Mouse (Mus musculus): ENCODE measurements around the gene Tle6. TPM values are rescaled to one million over a fixed set of nuclear protein-coding genes. Genes with fewer than 3 reads are reported as not detected.
A peak's percentile ranks its signal among the peaks of the same experiment; 100 is the strongest.

The Tle6 gene
- total and polyA plus RNA-seq, 3 experiments: 17.5 to 49.5 (median 44.3) TPM

GRCm38 (mm10) chr10:81636338-81636737, 35.5 kb upstream of the Tle6 start:
- DNase-seq (ENCODE audit: low spot score): no peak
- Histone ChIP-seq H3K27me3 (ENCODE audit: insufficient read depth, low read length) (peaks cover 8% of the 10 kb centered on the region; the same call in 1 of the 2 replicates), H3K4me3 (ENCODE audit: low read depth, low read length) (no peak overlapping the region), H3K9me3 (replicated peaks) (no peaks in the 10 kb centered on the region), H3K4me1 (ENCODE audit: insufficient read depth, low read depth, low read length) (peaks cover 43% of the 10 kb centered on the region), H3K36me3 (replicated peaks) (peaks cover 33% of the 10 kb centered on the region)
- ATAC-seq (ENCODE audit: extremely low read depth, insufficient number of reproducible peaks, low FRiP score, poor library complexity, severe bottlenecking): no peak
- TF ChIP-seq TAL1 (conservative IDR thresholded peaks at IDR 0.05; ENCODE audit: low read depth, low read length): no peak
- TF ChIP-seq CTCF (IDR thresholded peaks at IDR 0.05; ENCODE audit: low read depth, low read length): no peak
- TF ChIP-seq POLR2AphosphoS5 (IDR thresholded peaks at IDR 0.05; ENCODE audit: insufficient replicate concordance, low read depth, low read length): no peak
- no peak for TF ChIP-seq GATA1 (IDR thresholded peaks at IDR 0.05; ENCODE audit: borderline replicate concordance, low read length)
- no peak for TF ChIP-seq GATA2 (IDR thresholded peaks at IDR 0.05; ENCODE audit: borderline replicate concordance, low read depth, low read length)

GRCm38 (mm10) chr10:81633253-81634099, 32.6 kb upstream of the Tle6 start:
- DNase-seq (ENCODE audit: low spot score) (peak; percentile 97), ATAC-seq (ENCODE audit: extremely low read depth, insufficient number of reproducible peaks, low FRiP score, poor library complexity, severe bottlenecking) (peak; percentile 97)
- H3K9me3 ChIP-seq (replicated peaks): no peaks in the 10 kb centered on the region
- H3K27me3 ChIP-seq (ENCODE audit: insufficient read depth, low read length): peaks cover 8% of the 10 kb centered on the region; the same call in 1 of the 2 replicates
- H3K4me3 ChIP-seq (ENCODE audit: low read depth, low read length): peak overlapping the region; percentile 70
- no peak for TF ChIP-seq POLR2AphosphoS5 (IDR thresholded peaks at IDR 0.05; ENCODE audit: insufficient replicate concordance, low read depth, low read length)
- no peak for TF ChIP-seq CTCF (IDR thresholded peaks at IDR 0.05; ENCODE audit: low read depth, low read length)
- no peak for TF ChIP-seq GATA1 (IDR thresholded peaks at IDR 0.05; ENCODE audit: borderline replicate concordance, low read length)
- TF ChIP-seq GATA2 (IDR thresholded peaks at IDR 0.05; ENCODE audit: borderline replicate concordance, low read depth, low read length): no peak
- no peak for TF ChIP-seq TAL1 (conservative IDR thresholded peaks at IDR 0.05; ENCODE audit: low read depth, low read length)
- peaks cover 52% of the 10 kb centered on the region for H3K4me1 ChIP-seq (ENCODE audit: insufficient read depth, low read depth, low read length)
- H3K36me3 ChIP-seq (replicated peaks): peaks cover 10% of the 10 kb centered on the region

- no peaks in the 10 kb centered on the region for H3K9me3 ChIP-seq (replicated peaks)
- ATAC-seq (ENCODE audit: extremely low read depth, insufficient number of reproducible peaks, low FRiP score, poor library complexity, severe bottlenecking) (no peak), DNase-seq (ENCODE audit: low spot score) (no peak)
- TF ChIP-seq GATA1 (IDR thresholded peaks at IDR 0.05; ENCODE audit: borderline replicate concordance, low read length) (no peak), CTCF (IDR thresholded peaks at IDR 0.05; ENCODE audit: low read depth, low read length) (no peak), TAL1 (conservative IDR thresholded peaks at IDR 0.05; ENCODE audit: low read depth, low read length) (no peak), GATA2 (IDR thresholded peaks at IDR 0.05; ENCODE audit: borderline replicate concordance, low read depth, low read length) (no peak), POLR2AphosphoS5 (IDR thresholded peaks at IDR 0.05; ENCODE audit: insufficient replicate concordance, low read depth, low read length) (no peak)
- peaks cover 64% of the 10 kb centered on the region for H3K4me1 ChIP-seq (ENCODE audit: insufficient read depth, low read depth, low read length)
- peaks cover 34% of the 10 kb centered on the region for H3K36me3 ChIP-seq (replicated peaks)
- peak within 1 kb of the TSS; percentile 84 for H3K4me3 ChIP-seq (ENCODE audit: low read depth, low read length)
- peaks cover 2% of the 10 kb centered on the region; the same call in 1 of the 2 replicates for H3K27me3 ChIP-seq (ENCODE audit: insufficient read depth, low read length)
These were observed 27.5 kb upstream of the Tle6 start, which contains the start of gene Ankrd24 for GRCm38 (mm10) chr10:81628390-81628789. TSS of gene Ankrd24 (plus strand) at chr10:81628540.

- Histone ChIP-seq H3K4me1 (ENCODE audit: insufficient read depth, low read depth, low read length) (peaks cover 60% of the 10 kb centered on the region), H3K27me3 (ENCODE audit: insufficient read depth, low read length) (peaks cover 2% of the 10 kb centered on the region; the same call in 1 of the 2 replicates), H3K36me3 (replicated peaks) (peaks cover 38% of the 10 kb centered on the region), H3K9me3 (replicated peaks) (no peaks in the 10 kb centered on the region), H3K4me3 (ENCODE audit: low read depth, low read length) (peak overlapping the region; percentile 84)
- DNase-seq (ENCODE audit: low spot score): no peak
- 0 out of 2 replicates have a peak, but pooled peaks have one; percentile 2 for ATAC-seq (ENCODE audit: extremely low read depth, insufficient number of reproducible peaks, low FRiP score, poor library complexity, severe bottlenecking)
- TF ChIP-seq CTCF (IDR thresholded peaks at IDR 0.05; ENCODE audit: low read depth, low read length) (no peak), TAL1 (conservative IDR thresholded peaks at IDR 0.05; ENCODE audit: low read depth, low read length) (no peak), GATA1 (IDR thresholded peaks at IDR 0.05; ENCODE audit: borderline replicate concordance, low read length) (no peak)
These were observed 27.0 kb upstream of the Tle6 start for GRCm38 (mm10) chr10:81627836-81628220.

GRCm38 (mm10) chr10:81626994-81627835, 26.3 kb upstream of the Tle6 start, which contains the start of gene Sirt6:
TSS of gene Sirt6 (minus strand) at chr10:81627797.
- peak; percentile 92 for ATAC-seq (ENCODE audit: extremely low read depth, insufficient number of reproducible peaks, low FRiP score, poor library complexity, severe bottlenecking)
- Histone ChIP-seq H3K4me1 (ENCODE audit: insufficient read depth, low read depth, low read length) (peaks cover 61% of the 10 kb centered on the region), H3K36me3 (replicated peaks) (peaks cover 44% of the 10 kb centered on the region), H3K4me3 (ENCODE audit: low read depth, low read length) (peak within 1 kb of the TSS; percentile 84), H3K9me3 (replicated peaks) (no peaks in the 10 kb centered on the region), H3K27me3 (ENCODE audit: insufficient read depth, low read length) (peaks cover 2% of the 10 kb centered on the region; the same call in 1 of the 2 replicates)
- DNase-seq (ENCODE audit: low spot score): peak; percentile 86
- TF ChIP-seq CTCF (IDR thresholded peaks at IDR 0.05; ENCODE audit: low read depth, low read length) (no peak), TAL1 (conservative IDR thresholded peaks at IDR 0.05; ENCODE audit: low read depth, low read length) (no peak), POLR2AphosphoS5 (IDR thresholded peaks at IDR 0.05; ENCODE audit: insufficient replicate concordance, low read depth, low read length) (no peak), GATA1 (IDR thresholded peaks at IDR 0.05; ENCODE audit: borderline replicate concordance, low read length) (no peak), GATA2 (IDR thresholded peaks at IDR 0.05; ENCODE audit: borderline replicate concordance, low read depth, low read length) (no peak)
